Mouse (Mus musculus): ENCODE results near the gene Fbxo40.
A peak's percentile ranks its signal among the peaks of the same experiment; 100 is the strongest.

Fbxo40 gene

DNA sequence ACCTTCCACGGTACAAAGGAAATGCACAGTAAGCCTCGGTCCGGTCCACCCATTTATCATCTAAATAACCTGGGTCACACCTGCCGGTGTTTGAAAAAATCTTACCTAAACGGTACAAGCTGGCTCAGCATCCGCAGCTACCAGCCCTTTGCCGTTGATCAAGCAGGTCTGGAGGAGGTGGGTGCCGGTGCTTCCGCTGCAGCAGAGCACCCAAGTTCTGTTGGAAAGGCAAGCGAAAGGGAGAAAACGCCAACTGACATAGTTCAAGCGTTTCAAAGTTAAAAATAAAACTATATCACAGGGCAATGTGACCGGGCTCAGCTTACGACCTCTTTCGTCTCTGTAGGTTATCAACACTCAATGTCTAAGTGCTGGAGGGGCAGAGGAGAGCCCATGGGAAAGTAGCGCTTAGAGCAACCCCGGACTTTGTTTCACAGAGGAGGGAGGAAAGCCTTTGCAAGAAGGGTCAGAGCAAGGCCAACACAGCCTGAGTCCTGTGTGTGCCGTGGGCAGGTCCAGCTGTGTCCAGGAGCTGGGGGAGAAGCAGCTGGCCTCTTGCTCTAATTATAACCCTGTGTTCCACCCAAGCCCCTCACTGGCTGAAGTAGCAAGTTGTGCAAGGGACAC, at the start of gene Fbxo40:
Gene Fbxo40, minus strand, starts transcription at position 469 of the 627 bp plus-strand sequence.
- no peak for DNase-seq

DNA sequence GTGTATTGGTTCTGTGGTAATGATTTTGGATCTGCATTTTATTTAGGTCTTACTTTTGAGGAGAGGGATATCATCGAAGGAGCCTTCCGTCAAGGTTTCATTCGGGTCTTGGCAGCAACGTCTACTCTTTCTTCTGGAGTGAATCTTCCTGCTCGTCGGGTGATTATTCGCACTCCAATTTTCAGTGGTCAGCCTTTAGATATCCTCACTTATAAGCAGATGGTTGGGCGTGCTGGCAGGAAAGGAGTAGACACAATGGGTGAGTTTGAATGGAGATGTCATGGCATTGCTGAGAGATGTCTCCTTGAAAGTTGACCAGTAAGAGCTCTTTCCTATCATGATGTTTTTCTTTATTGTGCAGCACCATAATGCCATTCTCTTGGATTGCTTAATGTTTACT, 44.5 kb upstream of the Fbxo40 start:
- no peak for DNase-seq

GRCm38 (mm10) chr16:37031996-37032395, 41.7 kb upstream of the Fbxo40 start:
- DNase-seq: no peak

- no peak for DNase-seq
Observed at GRCm38 (mm10) chr16:37027581-37027980, 37.3 kb upstream of the Fbxo40 start.

DNA sequence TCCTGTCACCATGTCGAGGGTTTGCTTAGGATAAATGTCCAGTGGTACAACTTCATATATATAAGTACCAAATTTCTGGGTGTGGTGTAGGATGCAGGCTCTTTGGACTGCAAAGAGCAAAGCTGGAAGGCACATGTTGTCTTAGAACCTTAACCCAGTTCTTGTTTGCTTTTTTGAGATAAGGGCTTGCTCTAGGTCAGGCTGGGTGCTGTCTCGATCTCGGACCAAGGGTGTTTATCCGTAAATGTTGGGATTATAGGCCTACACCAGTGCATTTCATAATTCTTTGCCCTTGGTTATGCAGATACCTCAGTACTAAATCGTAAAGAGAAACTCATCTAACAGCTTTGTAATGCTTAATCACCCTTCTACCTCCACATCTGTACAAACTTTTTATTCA, 22.1 kb upstream of the Fbxo40 start:
- DNase-seq: no peak

DNA sequence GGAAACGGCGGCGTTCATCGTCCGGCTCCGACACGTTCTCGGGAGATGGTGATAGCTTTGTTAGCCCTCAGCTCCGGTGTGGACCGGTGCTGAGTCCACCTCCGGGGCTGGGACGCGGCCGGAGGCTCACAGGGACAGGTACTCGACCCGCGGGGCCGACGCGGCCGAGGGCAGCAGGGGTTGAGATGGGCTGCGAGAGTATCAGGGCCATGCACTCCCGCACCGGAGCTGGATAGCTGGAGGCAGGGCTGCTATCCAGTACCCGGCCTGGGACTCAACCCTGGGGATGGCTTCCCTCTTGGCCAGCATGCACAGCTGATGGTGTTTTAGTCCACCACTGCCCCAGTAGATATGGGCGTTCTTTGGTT, 21.6 kb upstream of the Fbxo40 start:
- no peak for DNase-seq

GRCm38 (mm10) chr16:37011061-37011921, 21.0 kb upstream of the Fbxo40 start, which contains the start of gene Polq:
Gene Polq, plus strand, starts transcription at chr16:37011786.
- DNase-seq: peak; percentile 95 to 96

- peak; percentile 58 for DNase-seq
Observed at GRCm38 (mm10) chr16:37010370-37010769, 20.1 kb upstream of the Fbxo40 start.

DNA sequence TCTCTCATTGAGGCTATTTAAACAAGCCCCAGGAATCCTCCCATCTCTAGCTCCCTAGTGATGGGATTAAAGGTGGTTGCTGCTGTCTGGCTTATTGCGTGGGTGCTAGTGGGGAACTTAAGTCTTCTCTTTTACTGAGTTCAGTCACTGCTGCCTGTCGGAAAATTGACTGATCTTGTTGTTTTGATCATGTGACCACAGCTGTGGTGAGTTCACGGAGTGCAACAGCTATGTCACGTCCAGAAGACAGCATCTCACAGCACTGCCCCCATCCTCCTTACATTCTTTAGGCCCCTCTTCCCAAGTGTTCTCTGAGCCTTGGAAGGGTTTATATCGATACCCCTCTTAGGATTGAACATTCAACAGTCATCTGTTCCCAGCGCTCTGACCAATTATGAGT, 19.0 kb upstream of the Fbxo40 start:
- DNase-seq: no peak

- DNase-seq: no peak
Observed at GRCm38 (mm10) chr16:36999366-36999972, 9.2 kb upstream of the Fbxo40 start.

DNA sequence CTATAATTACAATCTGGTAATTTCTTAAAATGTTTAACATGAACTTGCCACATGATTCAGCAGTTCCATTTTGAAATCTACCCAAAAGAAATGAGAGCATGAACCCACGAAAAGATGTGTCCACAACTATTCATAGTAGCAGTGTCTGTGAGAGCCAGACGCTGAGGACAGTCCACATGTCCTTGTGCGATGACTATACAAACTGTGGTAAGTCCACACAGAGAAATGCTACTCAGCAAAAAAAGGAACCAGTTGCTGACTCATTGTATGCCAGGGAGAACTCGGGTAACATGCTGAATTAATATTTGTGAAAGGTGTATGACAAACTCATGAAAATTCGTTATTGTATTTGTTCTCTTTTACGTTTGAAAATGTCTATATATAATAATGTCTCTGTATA, 7.4 kb upstream of the Fbxo40 start:
- no peak for DNase-seq

DNA sequence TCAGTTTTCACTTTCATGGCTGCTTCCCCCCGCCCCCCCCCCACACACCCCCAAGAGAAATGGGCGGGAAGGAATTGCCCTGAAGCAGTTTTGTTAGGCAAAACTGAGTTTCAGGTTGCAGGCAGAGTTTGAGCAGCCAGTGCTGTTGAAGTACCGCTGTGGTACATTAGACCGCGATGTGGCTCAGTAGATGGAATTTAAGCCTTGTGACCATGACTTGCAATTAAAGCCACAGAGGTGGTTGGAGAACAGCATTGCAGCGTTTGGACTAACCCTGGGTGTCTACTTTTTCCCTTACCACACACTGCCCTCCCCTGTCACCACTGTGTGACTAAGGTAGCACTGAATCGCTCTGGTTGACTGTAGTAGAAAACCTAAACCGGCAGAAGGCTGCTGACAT, 774 bp downstream of the Fbxo40 start:
- no peak for DNase-seq

DNA sequence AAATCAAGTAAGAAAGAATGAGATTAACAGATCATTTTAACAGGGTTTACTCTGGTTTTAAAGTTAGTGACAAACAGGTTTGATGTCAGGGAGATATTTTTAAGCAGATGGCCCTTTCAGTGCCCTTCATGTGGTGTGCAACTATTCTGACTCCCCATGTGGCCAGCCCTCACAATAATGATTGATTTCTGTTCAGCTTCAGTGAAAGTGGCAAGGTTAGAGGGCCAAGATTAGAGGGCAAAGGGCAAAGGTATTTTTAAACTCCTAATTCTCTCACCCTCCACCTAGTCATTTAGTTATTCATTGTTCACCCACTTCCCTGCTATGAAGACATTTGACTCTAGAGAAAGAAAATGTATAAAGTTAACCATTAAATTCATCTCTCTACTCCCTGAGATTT, 2.2 kb downstream of the Fbxo40 start:
- DNase-seq: no peak

DNA sequence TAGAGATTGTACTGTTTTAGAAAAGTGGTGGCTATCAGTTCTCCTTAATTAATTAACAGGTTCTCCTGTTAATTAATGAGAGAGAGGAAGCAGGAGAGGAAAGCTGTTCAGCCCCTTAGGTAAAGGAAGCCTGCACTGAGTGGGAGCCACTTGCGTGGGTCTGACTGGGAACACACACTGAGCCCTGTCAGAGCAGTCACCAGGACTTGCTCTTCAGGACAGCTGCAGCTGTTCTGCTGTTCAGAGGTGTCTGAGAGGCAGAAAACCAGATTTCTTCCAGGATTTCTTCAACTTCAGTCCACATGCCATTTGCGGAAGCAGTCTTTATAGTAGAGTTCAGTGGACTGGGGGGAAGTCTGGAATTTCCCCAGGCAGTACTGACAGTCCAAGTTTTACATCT, 2.9 kb downstream of the Fbxo40 start:
- DNase-seq: no peak

DNA sequence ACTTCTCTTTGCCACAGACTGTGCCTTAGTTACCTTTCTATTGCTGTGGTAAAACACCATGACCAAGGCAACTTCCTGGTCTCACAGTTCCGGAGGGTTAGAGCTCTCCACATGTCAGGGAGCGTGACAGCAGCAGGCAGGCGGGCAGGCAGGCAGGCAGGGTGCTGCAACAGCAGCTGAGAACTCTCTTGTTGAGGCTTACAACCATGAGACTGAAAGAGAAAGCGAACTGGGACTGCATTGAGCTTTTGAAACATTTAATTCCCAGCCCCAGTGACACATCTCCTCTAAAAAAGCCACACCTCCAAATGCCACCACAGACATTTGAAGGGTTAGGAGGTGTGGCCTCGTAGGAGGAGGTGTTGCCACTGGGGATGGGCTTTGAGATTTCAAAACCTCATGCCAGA, 4.6 kb downstream of the Fbxo40 start:
- peak; percentile 70 for DNase-seq

DNA sequence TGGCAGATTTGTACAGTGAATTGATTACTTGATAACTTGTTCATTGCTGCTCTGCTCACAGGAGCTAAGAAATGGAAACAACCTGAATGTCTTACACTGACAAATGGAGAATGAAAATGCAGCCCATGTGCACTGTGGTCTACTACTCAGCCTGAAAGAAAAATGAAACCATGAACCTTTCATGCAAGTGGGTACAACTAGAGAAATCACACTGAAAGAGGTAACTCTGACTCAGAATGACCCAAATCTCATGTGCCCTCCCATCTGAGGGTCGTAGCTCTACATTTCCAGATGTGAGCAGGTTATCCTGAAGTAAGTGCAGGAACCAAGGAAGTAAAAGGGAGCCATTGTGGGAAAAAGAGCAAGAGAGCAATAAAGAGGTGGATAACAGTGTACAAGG, 6.5 kb downstream of the Fbxo40 start:
- DNase-seq: no peak

DNA sequence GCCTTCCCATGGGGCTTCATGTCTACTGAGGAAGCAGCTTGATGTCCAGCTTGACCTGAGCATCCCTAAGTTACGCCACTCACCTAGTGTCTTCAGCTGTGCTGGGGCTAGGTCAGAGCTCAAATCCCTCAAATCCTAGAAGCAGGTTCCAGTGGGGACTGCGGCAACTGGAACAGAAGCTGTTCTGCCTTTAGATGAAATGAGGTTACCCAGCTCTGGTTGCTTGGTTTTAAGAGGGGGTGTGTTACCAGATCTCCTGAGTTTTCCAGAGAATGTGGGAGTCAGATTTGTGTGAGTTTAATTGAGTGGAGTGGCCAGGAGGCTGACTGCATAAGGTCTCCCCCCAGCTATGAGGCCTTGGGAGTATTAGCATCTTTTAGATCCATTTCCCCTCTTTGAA, 11.1 kb downstream of the Fbxo40 start:
- no peak for DNase-seq

- DNase-seq: no peak
Observed at GRCm38 (mm10) chr16:36963415-36963814, 26.9 kb downstream of the Fbxo40 start.

DNA sequence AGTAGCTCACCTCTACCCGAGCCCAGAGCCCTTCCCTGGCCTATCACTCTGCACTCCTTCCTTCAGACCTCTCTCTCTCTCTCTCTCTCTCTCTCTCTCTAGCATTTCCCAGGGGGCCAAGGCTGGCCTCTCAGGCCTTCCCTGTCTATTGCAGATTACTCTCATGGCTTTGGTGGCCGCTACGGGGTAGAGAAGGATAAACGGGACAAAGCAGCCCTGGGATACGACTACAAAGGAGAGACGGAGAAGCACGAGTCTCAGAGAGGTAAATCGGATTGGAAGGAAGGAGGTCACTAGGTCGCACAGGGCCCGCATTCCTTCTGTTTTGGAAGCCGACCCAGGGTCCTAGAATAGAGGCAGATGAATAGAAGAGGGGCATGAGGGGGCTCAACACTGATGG, 35.2 kb downstream of the Fbxo40 start:
- no peak for DNase-seq

- no peak for DNase-seq
Observed at GRCm38 (mm10) chr16:36951029-36951428, 39.2 kb downstream of the Fbxo40 start.

- no peak for DNase-seq
Observed at GRCm38 (mm10) chr16:36949614-36950336, 40.5 kb downstream of the Fbxo40 start.

DNA sequence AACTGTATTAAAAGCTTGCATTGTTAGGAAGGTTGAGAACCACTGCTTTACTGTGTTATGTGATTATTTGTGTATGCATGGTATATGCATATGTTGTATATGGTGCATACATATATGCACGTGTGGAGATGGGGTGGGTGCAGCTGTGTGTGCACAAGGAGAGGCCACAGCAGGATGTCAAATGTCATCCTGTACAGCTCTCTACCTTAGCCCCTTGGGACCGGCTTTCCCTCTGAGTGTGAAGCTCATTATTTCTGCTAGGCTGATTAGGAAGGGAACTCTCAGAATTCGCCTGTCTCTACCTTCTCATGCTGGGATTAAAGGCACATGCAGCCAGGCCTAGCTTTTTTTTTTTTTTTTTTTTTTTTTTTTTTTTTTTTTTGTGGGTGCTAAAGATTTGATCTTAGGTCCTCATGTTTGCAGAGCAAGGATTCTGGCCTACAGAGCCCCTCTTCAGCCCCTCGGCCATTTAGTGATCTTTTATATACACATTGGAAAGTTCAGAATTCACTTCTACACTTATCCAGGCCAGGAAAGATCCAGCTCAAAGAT, 42.5 kb downstream of the Fbxo40 start:
- no peak for DNase-seq

All from B cell, adult 2 months (primary cell).